Mouse (Mus musculus): ENCODE data around the gene Hmg20a. TPM values are rescaled to one million over a fixed set of nuclear protein-coding genes. Genes with fewer than 3 reads are reported as not detected.
A peak's percentile ranks its signal among the peaks of the same experiment; 100 is the strongest.

Gene Hmg20a
- polyA plus RNA-seq, 1 experiment from 2014 or later = 65.9 TPM

DNA sequence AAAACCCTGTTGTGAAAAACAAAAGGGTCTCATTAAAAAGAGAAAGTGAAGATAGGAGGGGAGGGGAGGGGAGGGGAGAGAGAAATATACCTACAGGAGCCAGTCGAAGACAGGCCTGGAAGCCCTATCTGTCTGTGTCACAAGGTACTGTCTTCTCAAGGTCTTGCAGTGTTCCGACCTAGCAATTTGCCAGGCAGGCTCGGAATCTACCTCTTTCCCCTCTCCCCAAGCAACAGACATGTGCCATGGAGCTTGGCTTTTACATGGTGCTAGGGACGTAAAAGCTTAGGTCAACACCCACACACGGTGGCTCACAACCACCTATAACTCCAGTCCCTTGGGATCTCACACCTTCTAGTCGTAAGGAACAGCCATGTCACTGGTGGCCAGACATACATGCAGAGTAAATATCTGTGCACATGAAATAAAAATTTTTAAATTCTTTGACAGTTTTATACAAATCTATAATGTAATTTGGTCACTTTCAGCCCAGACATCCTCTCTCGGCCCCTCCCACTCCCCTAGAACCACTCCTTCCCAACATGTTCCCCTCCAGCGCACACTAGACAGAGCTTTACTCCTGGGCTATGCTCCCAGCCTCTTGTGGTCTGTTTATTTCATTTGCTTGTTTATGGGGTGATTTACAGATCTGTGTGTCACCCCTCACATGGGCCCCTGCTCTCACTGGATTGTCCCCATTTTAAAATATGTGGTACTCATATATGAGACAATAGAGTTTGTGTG is 81.1 kb downstream of the Hmg20a start:
- WGBS = 84% methylated on average over 8 of the region's 8 CpGs
- H3K4me2 ChIP-seq = no peak overlapping the region
- peaks cover 6% of the 10 kb centered on the region; the same call in 1 of the 2 replicates for H3K4me1 ChIP-seq (ENCODE audit: control insufficient read depth, insufficient read depth, low read length)
- DNase-seq (ENCODE audit: low spot score, missing footprints) (no peak), ATAC-seq (ENCODE audit: low FRiP score) (no peak)
- H3K27me3 ChIP-seq (ENCODE audit: control insufficient read depth, insufficient read depth, low read length) = no peaks in the 10 kb centered on the region; the same call in 1 of the 2 replicates
- H3K4me3 ChIP-seq (ENCODE audit: low read depth, low read length) = no peak overlapping the region
- H3K9ac ChIP-seq (ENCODE audit: low read length) = no peak overlapping the region
- H3K36me3 ChIP-seq (ENCODE audit: control insufficient read depth, insufficient read depth, low read length) = no peaks in the 10 kb centered on the region
- no peak overlapping the region for H3K27ac ChIP-seq (ENCODE audit: low read depth, low read length)
- H3K9me3 ChIP-seq (ENCODE audit: control insufficient read depth, low read length) = no peaks in the 10 kb centered on the region

DNA sequence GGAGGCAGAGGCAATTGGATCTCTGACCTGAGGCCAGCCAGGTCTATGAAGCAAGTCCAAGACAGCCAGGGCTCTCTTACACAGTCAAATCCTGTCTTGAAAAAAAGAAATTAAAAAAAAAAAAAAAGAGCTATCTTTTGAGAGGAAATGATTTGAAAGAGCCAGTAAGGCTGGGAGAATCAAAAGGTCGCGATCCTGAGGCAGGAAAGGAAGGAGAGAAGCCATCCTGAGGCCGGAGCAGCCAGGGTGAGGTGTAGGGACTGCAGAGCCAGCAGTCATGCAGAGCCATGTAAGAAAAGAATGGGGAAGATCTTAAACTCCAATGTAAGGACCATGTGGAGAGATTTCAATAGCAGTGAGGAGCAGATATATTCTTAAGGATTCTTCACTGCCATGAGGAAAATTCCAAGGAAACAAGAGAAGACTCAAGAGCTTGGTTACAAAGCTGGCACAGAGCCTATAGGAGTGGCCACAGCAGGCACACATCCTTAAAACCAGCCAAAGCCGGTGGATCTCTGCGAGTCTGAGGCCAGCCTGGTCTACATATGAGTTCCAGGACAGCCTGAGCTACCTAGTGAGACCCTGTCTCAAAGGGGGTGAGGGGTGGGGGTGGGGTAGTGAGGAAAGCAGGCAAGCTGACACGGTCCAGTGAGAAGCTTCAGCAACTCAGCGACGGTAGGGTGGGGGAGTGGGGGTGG is 82.6 kb downstream of the Hmg20a start:
- no peaks in the 10 kb centered on the region for H3K9me3 ChIP-seq (ENCODE audit: control insufficient read depth, low read length)
- 64% methylated on average over 8 of the region's 8 CpGs for WGBS
- ATAC-seq (ENCODE audit: low FRiP score) (no peak), DNase-seq (ENCODE audit: low spot score, missing footprints) (no peak)
- H3K27me3 ChIP-seq (ENCODE audit: control insufficient read depth, insufficient read depth, low read length) = no peaks in the 10 kb centered on the region; the same call in 1 of the 2 replicates
- H3K9ac ChIP-seq (ENCODE audit: low read length) = no peak overlapping the region
- peaks cover 6% of the 10 kb centered on the region; the same call in 1 of the 2 replicates for H3K4me1 ChIP-seq (ENCODE audit: control insufficient read depth, insufficient read depth, low read length)
- H3K27ac ChIP-seq (ENCODE audit: low read depth, low read length) = no peak overlapping the region
- H3K4me2 ChIP-seq = no peak overlapping the region
- H3K4me3 ChIP-seq (ENCODE audit: low read depth, low read length) = no peak overlapping the region
- H3K36me3 ChIP-seq (ENCODE audit: control insufficient read depth, insufficient read depth, low read length) = no peaks in the 10 kb centered on the region

DNA sequence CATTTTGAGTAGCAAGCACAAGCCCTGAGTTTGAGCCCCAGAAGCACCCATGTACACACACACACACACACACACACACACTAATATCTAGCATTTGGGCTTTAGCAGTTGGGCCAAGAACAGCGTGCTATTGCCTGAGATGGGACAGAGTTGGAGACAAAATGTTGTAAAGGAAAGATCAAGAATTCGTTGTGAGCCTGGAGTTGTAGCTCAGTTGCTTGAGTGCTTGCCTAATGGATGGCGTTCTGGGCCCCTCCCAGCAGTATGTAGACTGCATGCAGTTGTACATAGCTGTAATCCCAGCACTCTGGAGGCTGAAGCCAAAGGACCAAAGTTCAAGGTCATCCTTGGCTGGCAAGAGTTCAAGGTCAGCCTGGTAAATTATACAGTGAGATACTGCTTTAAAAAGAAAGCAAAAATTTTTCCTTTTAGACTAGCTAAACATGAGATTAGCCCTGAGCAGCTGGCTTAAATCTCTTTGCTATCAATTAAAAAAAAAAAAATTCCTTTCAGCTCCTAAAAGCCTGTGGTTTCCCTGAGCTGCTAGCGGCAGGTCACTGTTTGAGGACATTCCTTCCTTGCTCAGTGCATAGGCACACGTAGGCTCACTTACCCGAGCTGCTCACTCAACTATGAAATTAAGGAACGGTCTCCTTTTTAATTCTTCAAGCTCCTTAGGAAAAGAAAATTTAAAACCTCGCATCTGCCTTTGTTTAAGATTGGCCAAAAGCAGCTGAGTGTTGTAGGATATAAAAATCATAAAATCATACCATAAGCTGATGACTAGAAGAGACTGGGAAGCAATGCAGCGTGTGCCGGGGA is 83.5 kb downstream of the Hmg20a start:
- Histone ChIP-seq H3K27ac (ENCODE audit: low read depth, low read length) (no peak overlapping the region), H3K27me3 (ENCODE audit: control insufficient read depth, insufficient read depth, low read length) (no peaks in the 10 kb centered on the region; the same call in 1 of the 2 replicates), H3K4me2 (peak overlapping the region; percentile 4; the same call in 1 of the 2 replicates), H3K4me1 (ENCODE audit: control insufficient read depth, insufficient read depth, low read length) (peaks cover 6% of the 10 kb centered on the region; the same call in 1 of the 2 replicates), H3K9ac (ENCODE audit: low read length) (no peak overlapping the region), H3K4me3 (ENCODE audit: low read depth, low read length) (no peak overlapping the region), H3K9me3 (ENCODE audit: control insufficient read depth, low read length) (no peaks in the 10 kb centered on the region), H3K36me3 (ENCODE audit: control insufficient read depth, insufficient read depth, low read length) (no peaks in the 10 kb centered on the region)
- ATAC-seq (ENCODE audit: low FRiP score) (no peak), DNase-seq (ENCODE audit: low spot score, missing footprints) (no peak)
- WGBS = 45% methylated on average over 10 of the region's 10 CpGs

DNA sequence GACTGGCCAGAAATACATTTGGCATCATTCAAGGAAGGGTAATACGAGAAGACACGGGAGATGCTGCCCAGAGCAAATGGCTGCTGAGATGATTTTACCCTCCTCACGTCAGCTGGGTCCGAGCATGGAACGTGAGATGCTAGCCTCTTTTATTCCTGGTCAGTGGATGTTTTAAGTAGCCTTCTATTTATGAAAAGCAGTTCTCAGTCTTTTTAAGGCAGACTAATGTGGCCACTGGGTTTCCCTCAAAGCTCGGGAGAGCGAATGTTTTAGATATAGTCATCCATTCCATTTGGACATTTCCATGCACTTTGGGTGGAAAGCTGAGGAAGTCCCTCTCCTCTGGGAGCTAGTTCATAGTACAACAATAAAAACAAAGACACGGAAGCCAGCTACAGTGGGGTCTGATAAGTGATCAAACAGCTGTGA is 84.1 kb downstream of the Hmg20a start:
- Histone ChIP-seq H3K27me3 (ENCODE audit: control insufficient read depth, insufficient read depth, low read length) (no peaks in the 10 kb centered on the region; the same call in 1 of the 2 replicates), H3K27ac (ENCODE audit: low read depth, low read length) (no peak overlapping the region), H3K36me3 (ENCODE audit: control insufficient read depth, insufficient read depth, low read length) (no peaks in the 10 kb centered on the region), H3K4me2 (peak overlapping the region; percentile 4; the same call in 1 of the 2 replicates), H3K9ac (ENCODE audit: low read length) (no peak overlapping the region), H3K4me1 (ENCODE audit: control insufficient read depth, insufficient read depth, low read length) (peaks cover 12% of the 10 kb centered on the region), H3K9me3 (ENCODE audit: control insufficient read depth, low read length) (no peaks in the 10 kb centered on the region), H3K4me3 (ENCODE audit: low read depth, low read length) (no peak overlapping the region)
- 43% methylated on average over 8 of the region's 8 CpGs for WGBS
- ATAC-seq (ENCODE audit: low FRiP score) (no peak), DNase-seq (ENCODE audit: low spot score, missing footprints) (no peak)

DNA sequence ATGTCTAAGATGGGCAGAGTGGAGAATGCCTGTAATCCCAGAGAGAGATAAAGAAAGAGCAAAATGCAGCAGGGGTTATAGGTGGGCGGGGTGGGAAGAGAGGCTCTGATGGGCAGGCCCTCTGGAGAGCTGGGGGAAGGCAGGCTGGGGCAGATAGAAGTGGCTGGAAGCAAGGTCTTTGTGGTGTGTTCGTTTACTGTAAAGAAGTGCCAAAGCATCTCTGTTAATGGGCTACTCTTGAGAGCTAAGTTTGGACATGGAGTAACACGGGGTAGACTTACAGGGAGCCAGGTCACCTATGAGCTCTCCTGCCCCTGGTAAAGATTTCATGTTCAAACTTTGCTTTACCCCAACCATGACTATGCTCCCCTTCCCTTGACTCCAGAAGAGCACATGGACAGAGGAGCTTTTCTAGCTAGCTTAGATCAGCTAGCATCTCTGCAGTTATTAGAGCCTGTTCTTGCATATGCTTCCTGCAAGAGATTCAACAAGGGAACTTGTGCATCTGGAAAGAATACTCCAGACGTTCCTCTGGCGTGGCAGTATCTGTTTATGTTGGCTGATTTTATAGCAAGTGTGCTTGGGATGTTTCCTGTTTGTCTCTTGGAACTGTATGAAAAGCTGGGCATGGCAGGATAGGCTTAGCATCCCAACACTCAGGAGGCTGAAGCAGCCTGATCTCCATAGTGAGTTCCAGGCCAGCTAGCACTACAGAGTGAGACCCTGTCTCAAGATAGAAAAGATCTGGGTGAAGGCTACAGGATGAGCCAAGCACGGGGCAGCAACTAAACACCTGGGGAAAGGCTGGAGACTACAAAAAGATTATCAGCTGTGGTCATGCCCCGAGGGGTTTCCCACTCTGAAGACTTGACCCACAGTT is 85.5 kb downstream of the Hmg20a start:
- ATAC-seq (ENCODE audit: low FRiP score) = no peak
- WGBS = 77% methylated on average over 7 of the region's 7 CpGs
- Histone ChIP-seq H3K9ac (ENCODE audit: low read length) (no peak overlapping the region), H3K27ac (ENCODE audit: low read depth, low read length) (no peak overlapping the region), H3K4me2 (no peak overlapping the region), H3K9me3 (ENCODE audit: control insufficient read depth, low read length) (no peaks in the 10 kb centered on the region), H3K27me3 (ENCODE audit: control insufficient read depth, insufficient read depth, low read length) (no peaks in the 10 kb centered on the region; the same call in 1 of the 2 replicates), H3K4me1 (ENCODE audit: control insufficient read depth, insufficient read depth, low read length) (peaks cover 12% of the 10 kb centered on the region), H3K36me3 (ENCODE audit: control insufficient read depth, insufficient read depth, low read length) (no peaks in the 10 kb centered on the region), H3K4me3 (ENCODE audit: low read depth, low read length) (no peak overlapping the region)
- DNase-seq (ENCODE audit: low spot score, missing footprints) = no peak

DNA sequence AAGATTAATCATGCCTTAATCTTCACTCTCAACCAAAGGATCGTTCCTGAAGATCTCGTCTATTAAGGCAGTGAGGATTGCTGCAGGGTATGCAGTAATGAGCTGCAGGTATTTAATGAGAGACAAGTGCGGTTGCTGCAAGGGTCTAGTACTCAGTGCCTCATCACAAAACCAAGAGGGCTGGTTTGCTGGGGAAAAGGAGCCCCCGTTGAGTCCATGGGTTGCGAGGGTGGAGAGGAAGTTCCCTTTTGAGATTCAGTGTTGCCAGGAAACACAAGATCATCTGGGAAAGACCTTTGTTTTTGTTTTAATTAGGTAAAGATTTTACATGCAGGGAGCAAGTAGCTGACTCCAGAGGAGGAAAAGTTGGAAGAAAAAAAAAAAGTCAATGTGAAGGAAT is 86.1 kb downstream of the Hmg20a start:
- no peak overlapping the region for H3K4me2 ChIP-seq
- H3K27me3 ChIP-seq (ENCODE audit: control insufficient read depth, insufficient read depth, low read length) = no peaks in the 10 kb centered on the region; the same call in 1 of the 2 replicates
- H3K9me3 ChIP-seq (ENCODE audit: control insufficient read depth, low read length) = no peaks in the 10 kb centered on the region
- peaks cover 12% of the 10 kb centered on the region for H3K4me1 ChIP-seq (ENCODE audit: control insufficient read depth, insufficient read depth, low read length)
- no peaks in the 10 kb centered on the region for H3K36me3 ChIP-seq (ENCODE audit: control insufficient read depth, insufficient read depth, low read length)
- H3K27ac ChIP-seq (ENCODE audit: low read depth, low read length) = no peak overlapping the region
- no peak for DNase-seq (ENCODE audit: low spot score, missing footprints)
- H3K4me3 ChIP-seq (ENCODE audit: low read depth, low read length) = no peak overlapping the region
- H3K9ac ChIP-seq (ENCODE audit: low read length) = no peak overlapping the region
- 58% methylated on average over 5 of the region's 5 CpGs for WGBS
- no peak for ATAC-seq (ENCODE audit: low FRiP score)

DNA sequence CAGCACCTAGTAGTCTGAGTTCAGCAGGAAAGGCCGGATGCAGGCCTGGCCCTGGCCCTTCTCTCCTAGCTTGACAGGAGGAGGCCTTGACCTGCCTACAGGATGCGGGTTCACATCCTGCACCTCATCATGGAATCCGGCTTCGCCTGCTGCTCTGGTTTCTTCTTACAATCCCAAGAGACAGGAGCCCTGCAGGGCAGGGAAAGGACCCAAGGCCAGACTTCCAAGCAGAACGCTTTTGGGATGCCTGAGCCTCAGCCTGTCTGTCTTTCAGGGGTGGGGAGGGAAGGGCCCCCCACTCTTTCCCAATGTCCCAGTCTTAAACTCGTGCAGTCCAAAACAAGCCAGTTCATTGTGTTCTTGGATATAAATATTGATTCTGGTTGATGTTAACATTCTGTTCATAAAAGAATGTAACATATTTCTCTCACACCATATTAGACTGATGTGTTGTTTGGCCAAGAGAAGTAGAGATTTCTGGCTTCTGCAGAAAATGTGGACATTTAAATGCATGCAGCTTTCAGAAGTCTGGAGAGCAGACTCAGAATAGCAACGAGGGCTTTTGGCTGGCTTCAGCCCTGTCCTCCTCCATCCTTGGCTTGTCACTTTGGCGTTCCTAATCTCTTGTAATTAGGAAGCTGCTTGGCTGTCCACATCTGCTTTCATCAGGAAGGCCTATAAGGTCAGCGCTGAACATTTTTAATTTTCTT is 86.8 kb downstream of the Hmg20a start:
- peak; percentile 53 for DNase-seq (ENCODE audit: low spot score, missing footprints)
- ATAC-seq (ENCODE audit: low FRiP score) = no peak; the same call in 1 of the 2 replicates
- H3K9me3 ChIP-seq (ENCODE audit: control insufficient read depth, low read length) = no peaks in the 10 kb centered on the region
- H3K36me3 ChIP-seq (ENCODE audit: control insufficient read depth, insufficient read depth, low read length) = no peaks in the 10 kb centered on the region
- no peak overlapping the region for H3K4me2 ChIP-seq
- WGBS = 56% methylated on average over 9 of the region's 9 CpGs
- H3K9ac ChIP-seq (ENCODE audit: low read length) = no peak overlapping the region
- H3K27ac ChIP-seq (ENCODE audit: low read depth, low read length) = no peak overlapping the region
- no peaks in the 10 kb centered on the region; the same call in 1 of the 2 replicates for H3K27me3 ChIP-seq (ENCODE audit: control insufficient read depth, insufficient read depth, low read length)
- peaks cover 12% of the 10 kb centered on the region for H3K4me1 ChIP-seq (ENCODE audit: control insufficient read depth, insufficient read depth, low read length)
- no peak overlapping the region for H3K4me3 ChIP-seq (ENCODE audit: low read depth, low read length)
